Mouse (Mus musculus) ovary, postnatal 36 days (tissue): ENCODE data around the gene Ankrd33b.

Source experiments
- DNase-seq: peaks from one replicate; pipeline ENCODE4 v3.0.0; 2022; ENCODE audit warnings: low spot score, mixed read lengths

Gene Ankrd33b

DNA sequence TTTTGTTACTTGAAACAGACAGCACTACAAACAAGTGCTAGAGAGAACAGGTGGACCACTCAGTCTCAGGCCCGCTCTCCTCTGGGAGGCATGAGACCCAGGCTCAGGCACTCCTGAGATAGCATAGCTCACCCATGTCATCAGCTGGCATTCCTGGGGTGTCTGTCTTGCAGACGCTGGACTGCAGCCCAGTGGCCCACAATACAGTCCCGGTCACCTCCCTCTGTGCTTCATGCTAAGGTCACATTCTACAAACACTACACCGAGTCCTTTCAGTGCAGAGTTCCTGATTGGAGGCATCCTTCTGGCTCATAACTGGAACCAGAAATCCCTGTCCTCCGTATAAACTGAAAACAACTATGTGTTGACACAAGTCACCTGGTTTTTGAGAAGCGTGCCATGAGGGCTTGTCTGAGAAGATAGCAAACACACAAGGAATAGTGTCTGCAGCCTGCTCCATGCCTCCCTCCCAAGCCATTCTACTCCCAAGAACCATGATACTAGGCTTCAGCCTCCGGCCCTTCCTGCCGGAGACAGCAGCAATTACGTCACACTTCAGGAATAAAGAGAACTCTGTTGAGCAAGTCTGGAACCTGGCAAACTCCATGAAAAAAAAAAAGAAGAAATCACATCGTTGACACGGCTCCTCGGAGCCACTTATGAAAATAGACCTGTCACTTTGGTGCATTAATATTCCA is 65.1 kb downstream of the Ankrd33b start:
- no peak for DNase-seq

DNA sequence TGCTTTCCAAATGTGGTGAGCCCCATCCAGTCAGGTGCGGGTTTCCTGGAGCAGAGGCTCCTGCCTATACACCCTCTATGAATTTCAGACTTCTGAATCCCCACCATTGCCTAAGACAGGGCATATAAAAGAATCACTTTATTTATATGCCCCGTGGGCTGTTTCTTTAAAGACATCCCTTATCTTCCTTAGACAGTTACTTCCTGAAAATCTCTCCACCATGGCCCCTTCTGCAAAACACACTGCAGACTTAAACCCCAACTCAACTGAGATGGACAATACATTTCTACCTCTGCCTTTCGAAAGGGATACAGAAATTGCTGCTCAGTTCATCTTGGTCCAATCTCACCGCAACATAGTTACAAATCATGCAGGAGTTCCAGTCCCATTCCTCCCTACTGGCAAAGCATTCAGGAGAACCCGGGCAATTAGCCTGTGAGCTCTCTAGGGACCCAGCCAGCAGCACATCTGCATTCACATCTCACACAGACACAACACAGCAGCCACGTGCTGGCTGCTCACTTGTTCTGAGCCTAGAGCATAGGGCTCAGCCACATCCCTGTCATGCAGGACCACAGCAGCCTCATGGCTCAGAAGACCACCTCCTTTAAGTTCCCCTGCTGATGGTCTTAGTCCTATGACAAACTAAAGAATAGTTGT is 68.1 kb downstream of the Ankrd33b start:
- DNase-seq: no peak

- no peak for DNase-seq
Measured at GRCm38 (mm10) chr15:31297777-31298137, 69.8 kb downstream of the Ankrd33b start.

DNA sequence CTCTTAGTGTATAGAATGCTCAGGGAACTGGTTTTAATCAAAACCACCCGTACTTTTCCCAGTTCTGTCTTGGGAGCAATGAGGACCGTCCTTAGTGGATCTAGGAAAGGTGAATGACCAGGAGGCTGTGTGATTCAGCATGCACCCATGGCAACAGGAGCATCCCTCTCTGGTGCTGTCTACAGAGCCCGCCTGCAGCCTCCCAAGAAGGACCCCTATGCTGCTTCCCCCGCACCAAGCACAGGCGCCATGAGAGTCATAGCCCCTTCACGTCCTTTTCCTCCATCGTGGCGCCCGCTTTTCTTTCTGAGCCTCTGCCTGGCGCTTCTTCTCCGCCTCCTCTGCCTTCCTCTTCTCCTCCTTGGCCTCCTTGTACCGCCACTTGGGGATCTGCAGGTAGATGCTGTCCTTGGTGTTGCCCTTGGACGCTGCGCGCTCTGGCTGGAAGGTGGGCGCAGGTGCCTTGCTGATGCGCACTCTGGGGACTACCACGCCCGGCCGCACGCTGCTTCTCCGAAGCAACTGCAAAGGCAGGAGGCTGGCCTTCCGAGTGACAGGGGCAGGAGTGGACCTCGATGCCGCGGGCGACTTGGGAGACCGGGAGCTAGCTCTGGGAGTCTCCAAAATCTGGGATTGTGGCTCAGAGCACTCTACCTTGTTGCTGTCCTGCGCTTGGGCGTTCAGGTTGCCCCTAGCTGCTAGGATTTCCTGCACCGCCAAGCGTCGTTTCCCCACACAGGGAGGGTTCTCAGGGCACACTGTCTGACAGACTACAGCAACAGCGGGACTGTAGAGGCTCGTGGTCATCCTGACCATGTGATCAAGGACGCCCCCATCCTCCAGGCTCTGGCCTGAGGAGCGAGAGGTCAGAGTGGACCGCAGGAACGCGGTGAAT is 70.4 kb downstream of the Ankrd33b start:
- no peak for DNase-seq

GRCm38 (mm10) chr15:31294311-31294710 is 73.2 kb downstream of the Ankrd33b start:
- DNase-seq: no peak

- DNase-seq: no peak
Measured at GRCm38 (mm10) chr15:31292627-31293026, 74.9 kb downstream of the Ankrd33b start.

DNA sequence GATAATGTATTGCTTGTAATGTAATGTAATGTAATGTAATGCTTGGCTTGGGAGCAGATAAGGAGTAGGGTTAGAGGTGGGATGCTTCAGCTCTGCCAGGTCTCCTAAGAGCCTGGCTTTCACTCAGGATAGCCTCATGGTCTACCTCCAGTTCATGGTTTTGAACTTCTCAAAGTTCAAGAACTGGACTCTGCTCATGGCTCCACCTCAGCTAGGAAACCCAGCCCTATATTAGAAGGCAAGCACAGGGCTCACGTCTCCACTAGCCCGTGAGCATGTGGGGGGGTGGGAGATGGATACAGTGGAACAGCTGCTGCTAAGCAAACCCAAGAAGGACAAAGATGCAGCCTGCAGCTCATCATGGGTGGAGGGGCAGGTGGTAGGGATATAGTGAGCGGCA is 81.8 kb downstream of the Ankrd33b start:
- no peak for DNase-seq

- no peak for DNase-seq
Measured at GRCm38 (mm10) chr15:31284922-31285631, 82.4 kb downstream of the Ankrd33b start.

- DNase-seq: no peak
Measured at GRCm38 (mm10) chr15:31284142-31284541, 83.4 kb downstream of the Ankrd33b start.

GRCm38 (mm10) chr15:31282353-31282752 is 85.2 kb downstream of the Ankrd33b start:
- DNase-seq: no peak

GRCm38 (mm10) chr15:31281830-31282229 is 85.7 kb downstream of the Ankrd33b start:
- no peak for DNase-seq

- no peak for DNase-seq
Measured at GRCm38 (mm10) chr15:31280683-31281082, 86.8 kb downstream of the Ankrd33b start.

DNA sequence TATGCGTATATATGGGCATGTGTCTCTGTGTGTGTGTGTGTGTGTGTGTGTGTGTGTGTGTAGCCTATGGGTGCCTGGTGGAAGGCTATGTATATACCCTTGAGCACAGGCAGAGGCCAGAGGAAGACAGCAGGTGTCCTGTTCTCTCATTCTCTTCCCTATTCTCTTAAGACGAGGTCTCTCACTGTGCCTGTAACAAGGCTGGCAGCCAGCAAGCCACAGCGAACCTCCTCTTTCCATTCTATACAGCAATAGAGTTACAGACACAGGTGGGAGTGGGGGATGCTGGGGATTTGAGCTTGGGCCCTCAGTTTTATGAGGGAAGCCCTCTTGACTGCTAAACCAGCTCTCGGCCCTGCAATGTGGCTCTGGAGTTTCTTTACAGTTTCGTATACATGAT is 87.5 kb downstream of the Ankrd33b start:
- DNase-seq: no peak

- no peak for DNase-seq
Measured at GRCm38 (mm10) chr15:31279577-31280004, 87.9 kb downstream of the Ankrd33b start.

- DNase-seq: no peak
Measured at GRCm38 (mm10) chr15:31279120-31279519, 88.4 kb downstream of the Ankrd33b start.

- DNase-seq: no peak
Measured at GRCm38 (mm10) chr15:31278090-31278489, 89.4 kb downstream of the Ankrd33b start.

GRCm38 (mm10) chr15:31273509-31273908 is 94.0 kb downstream of the Ankrd33b start:
- no peak for DNase-seq

- no peak for DNase-seq
Measured at GRCm38 (mm10) chr15:31272695-31273094, 94.8 kb downstream of the Ankrd33b start.

- no peak for DNase-seq
Measured at GRCm38 (mm10) chr15:31269558-31269957, 98.0 kb downstream of the Ankrd33b start.

DNA sequence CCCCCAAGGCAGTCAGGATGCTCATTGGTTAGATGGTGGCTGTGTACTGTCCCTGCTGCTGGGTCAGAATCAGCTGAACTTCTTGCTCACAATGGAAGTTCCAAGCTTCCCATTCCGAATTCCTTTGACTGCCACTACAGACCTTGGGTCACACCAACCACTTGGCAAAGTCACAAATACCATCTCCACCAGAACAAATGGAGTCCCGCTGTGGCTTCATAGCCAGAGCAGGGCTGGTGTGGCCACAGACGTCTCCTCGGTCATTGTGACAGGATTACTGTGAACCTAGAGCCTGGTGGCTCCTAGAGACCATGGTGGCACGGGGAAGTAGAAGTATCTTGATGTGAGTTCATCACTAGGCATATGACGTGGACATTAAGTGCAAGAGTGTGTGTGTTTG is 99.4 kb downstream of the Ankrd33b start:
- DNase-seq: no peak

DNA sequence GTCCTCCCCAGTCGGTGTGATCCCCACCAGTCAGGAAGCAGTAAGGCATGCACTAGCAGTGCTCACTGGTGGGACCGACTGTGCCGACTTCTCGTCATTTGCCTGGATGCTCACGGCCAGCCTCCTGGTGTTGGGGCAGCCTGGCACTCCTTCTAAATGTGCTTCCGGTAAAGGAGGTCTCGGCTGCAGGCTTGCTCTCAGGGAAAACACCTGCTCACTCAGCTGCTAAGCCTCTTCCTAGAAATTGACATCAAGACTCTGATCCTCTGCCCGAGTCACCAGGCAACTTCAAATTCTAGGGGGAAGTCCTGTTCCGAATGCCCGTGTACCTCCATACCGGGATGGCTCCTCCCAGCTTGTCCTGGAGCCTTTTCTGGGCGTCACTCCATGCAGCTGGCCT is 101.7 kb downstream of the Ankrd33b start:
- DNase-seq: no peak

DNA sequence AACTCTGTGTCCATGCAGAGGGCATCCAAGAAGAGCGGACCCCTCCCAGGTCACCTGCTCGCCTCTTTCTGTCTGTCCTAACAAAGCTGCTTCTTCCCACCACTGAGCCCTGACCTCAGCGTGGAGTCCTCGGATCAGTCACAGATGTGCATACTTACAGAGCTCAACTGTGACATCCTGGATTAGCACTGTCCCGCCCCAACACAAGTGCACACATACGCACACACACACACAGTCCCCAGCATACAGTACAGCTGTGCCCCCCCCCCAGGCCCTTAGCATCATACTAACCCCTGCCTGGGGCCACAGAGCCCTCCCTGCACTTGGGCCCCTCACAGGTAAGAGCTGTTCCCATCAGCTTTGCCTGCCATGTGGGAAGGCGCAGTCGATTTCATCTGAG is 102.1 kb downstream of the Ankrd33b start:
- no peak for DNase-seq
